Mouse (Mus musculus) midbrain, embryonic 16.5 days (tissue): ENCODE measurements at regions not wholly inside any gene's neighbourhood (a gene's known extent, or its start where the extent isn't known, plus 50 kb on each side); places are given as distances from the start of the nearest gene placed in this dataset.

ENCODE experiments used
- ATAC-seq: fragments of 200-750 bp; cut with Nextera tagmentation; 2 replicates; pipeline ENCODE4 v1.8.0; 2017; ENCODE audit warnings: moderate TSS enrichment
- H3K27ac ChIP-seq: fragments of 300-500 bp; sonication (generic); 2 replicates; pipeline ENCODE4 v1.5.1; 2014; ENCODE audit warnings: mild to moderate bottlenecking, low read length, mixed read lengths
- H3K27me3 ChIP-seq: fragments of 300-500 bp; sonication (generic); 2 replicates; pipeline ENCODE4 v1.6.1; 2014; ENCODE audit warnings: low read depth, low read length, mixed read lengths; ENCODE audit not compliant: control insufficient read depth, insufficient read depth
- H3K36me3 ChIP-seq: fragments of 300-500 bp; sonication (generic); 2 replicates; pipeline ENCODE4 v1.6.1; 2014; ENCODE audit warnings: mild to moderate bottlenecking, low read length, moderate library complexity, mixed read lengths; ENCODE audit not compliant: control insufficient read depth, insufficient read depth
- H3K4me1 ChIP-seq: fragments of 300-500 bp; sonication (generic); 2 replicates; pipeline ENCODE4 v1.6.1; 2014; ENCODE audit warnings: mild to moderate bottlenecking, low read length, mixed read lengths; ENCODE audit not compliant: control insufficient read depth, insufficient read depth
- H3K4me2 ChIP-seq: fragments of 300-500 bp; sonication (generic); 2 replicates; pipeline ENCODE4 v1.6.1; 2014; ENCODE audit warnings: mild to moderate bottlenecking, low read length, mixed read lengths
- H3K4me3 ChIP-seq: fragments of 300-500 bp; sonication (generic); 2 replicates; pipeline ENCODE4 v1.5.1; 2014; ENCODE audit warnings: low read depth, mild to moderate bottlenecking, low read length, moderate library complexity, mixed read lengths
- H3K9ac ChIP-seq: fragments of 300-500 bp; sonication (generic); 2 replicates; pipeline ENCODE4 v1.6.1; 2014; ENCODE audit warnings: low read depth, low read length, mixed read lengths
- H3K9me3 ChIP-seq: fragments of 300-500 bp; sonication (generic); replicated peaks from 2 replicates; pipeline ENCODE4 v1.6.1; 2014; ENCODE audit warnings: mild to moderate bottlenecking, low read length, mixed read lengths; ENCODE audit not compliant: control insufficient read depth, poor library complexity, severe bottlenecking
- WGBS: fragments of 180-500 bp; shearing (Covaris S2); extraction: QIAGEN DNeasy Blood & Tissue Kit; methylation state at CpG from one replicate; pipeline ENCODE4 v1.1.7; 2014; 5-methylcytosine and 5-hydroxymethylcytosine counted together

DNA sequence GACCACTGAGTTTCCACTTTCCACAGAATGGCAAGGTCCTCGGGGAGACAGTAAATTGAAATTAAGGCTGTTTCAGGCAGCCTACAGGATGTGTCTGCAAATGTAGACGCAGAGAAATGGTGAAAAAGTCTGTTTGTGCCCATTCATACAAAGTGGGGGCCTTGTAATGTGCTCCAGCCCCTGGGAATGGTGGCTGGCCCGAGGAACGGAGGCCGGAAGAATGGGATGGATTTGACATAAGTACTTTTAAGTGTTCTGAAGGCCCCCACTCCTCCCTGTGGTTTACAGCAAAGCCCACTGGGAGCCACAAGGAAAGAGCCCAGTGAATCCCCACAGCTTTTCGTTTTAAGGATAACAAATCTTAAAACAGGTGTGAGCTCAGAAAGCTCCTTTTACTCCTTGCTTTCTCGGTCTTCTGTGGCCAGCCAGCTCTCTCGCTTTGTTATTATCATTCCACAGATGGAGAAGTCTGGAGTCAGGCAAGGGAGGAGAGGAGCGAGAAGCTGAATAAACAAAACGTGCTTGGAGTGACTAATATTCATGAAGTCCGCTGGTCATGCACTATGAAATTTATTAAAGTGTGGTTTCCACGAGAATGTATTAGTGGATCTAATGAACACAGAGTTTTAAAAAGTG, 337.7 kb downstream of the Hlx start:
- Histone ChIP-seq H3K4me1 (no peaks in the 10 kb centered on the region), H3K4me3 (no peak overlapping the region), H3K36me3 (no peaks in the 10 kb centered on the region), H3K27ac (no peak overlapping the region), H3K9ac (no peak overlapping the region), H3K4me2 (no peak overlapping the region), H3K9me3 (no peaks in the 10 kb centered on the region), H3K27me3 (no peaks in the 10 kb centered on the region)
- ATAC-seq, result no peak
- 82% methylated on average over 12 of the region's 12 CpGs for WGBS

DNA sequence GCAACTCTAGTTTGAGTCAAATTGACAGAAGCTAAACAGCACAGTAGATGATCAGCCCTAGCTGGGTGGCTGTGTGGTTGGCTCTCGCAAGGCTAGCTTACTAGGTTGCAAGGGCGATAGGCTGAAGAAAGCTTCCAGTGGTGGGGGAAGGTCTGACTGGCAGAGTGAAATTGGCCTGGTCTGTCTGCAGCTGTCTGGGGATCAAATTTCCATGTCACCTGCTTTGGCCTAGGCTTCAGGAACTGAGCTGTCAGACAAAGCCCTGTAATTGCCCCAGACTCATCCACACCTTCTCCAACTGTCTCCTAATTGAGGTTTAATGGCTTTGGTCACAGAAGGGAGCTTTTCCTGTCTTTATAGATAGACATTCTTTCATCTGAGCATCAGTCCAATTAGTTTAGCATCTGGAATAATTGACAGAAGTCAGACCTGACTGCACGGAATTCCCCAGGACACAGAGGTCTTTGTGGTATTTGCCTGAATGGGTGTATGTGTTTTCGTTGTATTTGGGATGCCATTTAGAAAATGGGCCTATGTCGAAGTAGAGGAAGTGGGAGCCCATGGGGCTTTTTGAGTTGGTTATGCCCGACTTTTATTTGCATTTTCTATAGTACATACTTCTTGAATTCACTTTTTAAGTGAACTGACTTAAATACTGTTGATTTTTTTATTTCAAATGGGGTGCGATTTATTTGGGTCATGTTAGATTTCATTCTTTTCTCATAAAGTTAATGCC, 348.2 kb downstream of the Hlx start:
- Histone ChIP-seq H3K4me2 (no peak overlapping the region), H3K4me3 (no peak overlapping the region), H3K27me3 (no peaks in the 10 kb centered on the region), H3K4me1 (no peaks in the 10 kb centered on the region), H3K27ac (no peak overlapping the region), H3K9me3 (no peaks in the 10 kb centered on the region), H3K36me3 (no peaks in the 10 kb centered on the region), H3K9ac (no peak overlapping the region)
- WGBS, result 76% methylated on average over 7 of the region's 7 CpGs
- ATAC-seq, result no peak

DNA sequence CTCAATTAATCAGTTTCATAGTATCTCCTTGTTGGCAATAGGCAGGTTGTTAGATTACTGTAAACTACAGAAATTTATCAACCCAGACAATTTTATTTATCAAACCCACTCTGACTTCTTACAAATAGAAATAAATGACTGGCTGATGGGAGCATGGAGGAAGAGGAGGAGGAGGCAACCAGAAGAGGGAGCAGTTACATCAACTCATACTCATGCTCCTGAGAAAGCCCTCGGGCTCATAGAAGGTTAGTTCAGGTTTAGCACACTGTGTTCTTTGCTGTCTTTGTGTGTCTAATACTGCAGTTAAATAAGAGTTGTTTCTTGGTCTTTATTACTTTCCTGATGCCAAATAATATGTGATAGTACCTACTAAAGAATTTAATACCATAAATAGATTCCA, 344.6 kb upstream of the 1700056E22Rik start:
- no peaks in the 10 kb centered on the region for H3K36me3 ChIP-seq
- H3K9me3 ChIP-seq, result no peaks in the 10 kb centered on the region; the same call in 1 of the 2 replicates
- no peaks in the 10 kb centered on the region for H3K4me1 ChIP-seq
- H3K27ac ChIP-seq, result no peak overlapping the region
- no peak overlapping the region for H3K9ac ChIP-seq
- no peak overlapping the region for H3K4me2 ChIP-seq
- H3K27me3 ChIP-seq, result no peaks in the 10 kb centered on the region
- no peak overlapping the region for H3K4me3 ChIP-seq
- 89% methylated on average over 1 of the region's 1 CpGs for WGBS
- ATAC-seq, result no peak

DNA sequence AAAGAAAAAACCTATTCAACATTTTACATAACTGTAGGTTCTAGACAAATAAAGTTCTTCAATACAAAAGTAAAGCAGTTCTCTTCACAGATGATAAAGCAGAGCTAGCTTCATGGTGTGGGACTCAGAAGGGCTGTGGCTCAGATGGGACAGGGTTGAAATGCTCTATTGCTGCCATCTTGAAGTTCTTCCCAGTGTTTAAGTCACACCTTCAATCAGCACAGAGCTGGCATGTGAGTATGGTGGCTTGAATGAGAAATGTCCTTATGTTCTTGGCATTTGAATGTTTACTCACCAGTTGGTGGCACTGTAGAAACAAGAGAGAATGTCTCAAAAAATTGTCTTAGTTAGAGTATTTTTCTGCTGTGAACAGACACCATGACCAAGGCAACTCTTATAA, 330.9 kb upstream of the 1700056E22Rik start:
- H3K4me1 ChIP-seq, result no peaks in the 10 kb centered on the region
- no peak overlapping the region for H3K4me3 ChIP-seq
- no peaks in the 10 kb centered on the region for H3K27me3 ChIP-seq
- H3K36me3 ChIP-seq, result no peaks in the 10 kb centered on the region
- ATAC-seq, result no peak
- H3K27ac ChIP-seq, result no peak overlapping the region
- H3K9ac ChIP-seq, result no peak overlapping the region
- H3K4me2 ChIP-seq, result no peak overlapping the region
- H3K9me3 ChIP-seq, result peaks cover 3% of the 10 kb centered on the region; the same call in 1 of the 2 replicates

DNA sequence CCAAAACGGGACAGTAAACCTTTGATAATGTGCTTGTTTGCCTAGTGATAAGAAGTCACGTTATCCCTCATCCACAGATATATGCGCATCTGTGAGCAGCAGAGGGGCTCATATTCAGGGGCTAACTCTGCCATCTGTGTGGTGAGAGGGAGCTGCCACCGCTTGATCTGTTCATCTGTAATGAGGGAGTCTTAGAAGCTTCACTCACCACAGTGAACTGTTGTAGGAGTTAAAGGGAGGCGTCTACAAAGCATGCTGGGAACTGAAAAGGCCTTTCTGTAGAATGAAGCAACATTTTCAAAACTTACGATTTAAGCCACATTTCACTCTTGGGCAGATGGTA, 324.1 kb upstream of the 1700056E22Rik start:
- WGBS, result 63% methylated on average over 6 of the region's 6 CpGs
- Histone ChIP-seq H3K4me2 (no peak overlapping the region), H3K27ac (no peak overlapping the region), H3K4me1 (no peaks in the 10 kb centered on the region), H3K9me3 (no peaks in the 10 kb centered on the region), H3K27me3 (no peaks in the 10 kb centered on the region), H3K4me3 (no peak overlapping the region), H3K9ac (no peak overlapping the region), H3K36me3 (no peaks in the 10 kb centered on the region)
- no peak for ATAC-seq

DNA sequence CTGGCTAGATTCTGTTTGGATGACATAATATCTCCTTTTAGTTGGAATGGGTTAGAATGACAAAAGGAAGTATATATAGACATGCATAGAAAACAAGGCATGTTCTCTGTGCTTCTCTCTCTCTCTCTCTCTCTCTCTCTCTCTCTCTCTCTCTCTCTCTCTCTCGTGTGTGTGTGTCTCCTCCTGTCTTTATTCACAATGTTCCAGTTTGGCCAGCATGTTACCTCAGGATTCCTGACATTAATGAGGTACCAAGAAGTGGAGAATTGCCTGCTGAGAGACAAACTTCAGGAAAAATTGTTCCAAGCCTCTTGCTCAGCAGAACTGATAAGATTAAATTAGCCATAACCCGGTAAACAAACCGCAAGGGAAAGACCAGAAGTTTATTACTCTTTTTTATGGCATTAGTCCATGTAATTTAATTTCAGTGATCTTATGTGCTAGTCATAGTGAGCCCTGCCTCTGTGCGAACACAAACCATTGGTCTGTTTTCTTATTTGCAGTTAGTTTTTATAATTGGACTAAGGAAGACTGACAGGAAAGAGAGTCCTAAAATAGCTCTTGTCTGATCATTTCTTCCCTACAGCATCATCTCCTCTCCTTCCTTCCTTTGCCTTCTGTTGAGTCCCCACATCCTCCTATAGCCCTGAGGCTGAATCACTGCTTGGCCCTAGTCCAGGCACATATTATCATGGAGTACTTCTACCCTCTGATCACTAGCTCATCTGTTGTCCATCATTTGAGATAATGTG, 323.5 kb upstream of the 1700056E22Rik start:
- Histone ChIP-seq H3K27me3 (no peaks in the 10 kb centered on the region), H3K9me3 (no peaks in the 10 kb centered on the region), H3K4me2 (no peak overlapping the region), H3K27ac (no peak overlapping the region), H3K4me3 (no peak overlapping the region), H3K9ac (no peak overlapping the region), H3K4me1 (no peaks in the 10 kb centered on the region), H3K36me3 (no peaks in the 10 kb centered on the region)
- WGBS, result 70% methylated on average over 4 of the region's 4 CpGs
- no peak for ATAC-seq

DNA sequence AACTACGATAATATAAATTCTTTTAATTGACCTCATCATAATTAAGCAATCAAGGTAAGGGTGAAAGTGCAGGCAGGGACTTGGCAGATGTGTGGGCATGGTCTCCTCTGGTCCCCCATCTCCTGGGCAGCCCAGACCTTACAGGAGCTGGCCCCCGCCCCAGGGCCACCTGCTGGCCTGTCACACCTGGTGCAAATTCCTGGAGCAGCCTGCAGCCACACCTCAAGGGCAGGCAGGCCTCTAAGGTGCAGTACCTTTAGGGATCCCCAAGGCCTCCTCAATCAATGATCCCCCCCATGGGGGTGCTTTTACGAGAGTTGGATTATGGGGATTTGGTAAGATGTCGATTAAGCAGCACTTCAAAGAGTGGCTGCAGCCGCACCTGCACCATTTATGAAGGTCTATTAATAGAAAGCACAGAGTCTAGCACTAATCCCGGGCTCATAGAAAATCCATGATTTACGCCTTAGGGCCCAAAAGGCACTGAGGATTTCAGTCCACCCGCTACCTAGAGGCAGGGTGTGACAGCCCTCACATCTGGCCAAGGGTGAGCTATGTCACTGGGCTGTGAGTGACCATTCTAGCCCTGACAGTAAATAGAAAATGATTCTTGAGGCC, 319.8 kb upstream of the 1700056E22Rik start:
- WGBS, result 69% methylated on average over 8 of the region's 8 CpGs
- ATAC-seq, result no peak
- H3K4me2 ChIP-seq, result no peak overlapping the region

DNA sequence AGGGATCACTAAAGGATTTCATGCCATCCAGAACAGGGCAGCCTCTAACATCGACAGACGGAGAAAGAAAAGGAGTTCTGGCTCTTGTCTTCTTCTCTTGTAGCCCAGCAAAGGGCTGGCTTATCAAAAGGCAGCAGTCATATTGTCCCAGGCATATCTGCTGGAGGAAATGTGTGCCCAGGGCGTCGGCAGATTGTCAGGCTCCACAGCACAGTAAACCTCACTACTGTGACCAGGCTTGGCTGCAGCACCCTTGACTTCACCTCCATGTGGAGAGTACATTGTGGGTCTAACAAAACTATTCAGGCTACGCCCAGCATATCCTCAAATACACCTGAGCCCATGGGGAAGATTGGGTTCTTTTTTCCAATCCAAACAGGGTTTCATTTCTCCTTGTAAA, 317.7 kb upstream of the 1700056E22Rik start:
- H3K9me3 ChIP-seq, result no peaks in the 10 kb centered on the region
- 80% methylated on average over 5 of the region's 5 CpGs for WGBS
- no peak overlapping the region for H3K27ac ChIP-seq
- no peaks in the 10 kb centered on the region for H3K36me3 ChIP-seq
- no peaks in the 10 kb centered on the region for H3K4me1 ChIP-seq
- no peaks in the 10 kb centered on the region for H3K27me3 ChIP-seq
- no peak overlapping the region for H3K4me2 ChIP-seq
- no peak overlapping the region for H3K9ac ChIP-seq
- no peak for ATAC-seq
- no peak overlapping the region for H3K4me3 ChIP-seq

More for the DNA sequence above, 319.8 kb upstream of the 1700056E22Rik start:
- H3K27ac ChIP-seq, result no peak overlapping the region
- H3K9me3 ChIP-seq, result no peaks in the 10 kb centered on the region
- H3K27me3 ChIP-seq, result no peaks in the 10 kb centered on the region
- H3K9ac ChIP-seq, result no peak overlapping the region
- H3K36me3 ChIP-seq, result no peaks in the 10 kb centered on the region
- no peaks in the 10 kb centered on the region for H3K4me1 ChIP-seq
- H3K4me3 ChIP-seq, result no peak overlapping the region

DNA sequence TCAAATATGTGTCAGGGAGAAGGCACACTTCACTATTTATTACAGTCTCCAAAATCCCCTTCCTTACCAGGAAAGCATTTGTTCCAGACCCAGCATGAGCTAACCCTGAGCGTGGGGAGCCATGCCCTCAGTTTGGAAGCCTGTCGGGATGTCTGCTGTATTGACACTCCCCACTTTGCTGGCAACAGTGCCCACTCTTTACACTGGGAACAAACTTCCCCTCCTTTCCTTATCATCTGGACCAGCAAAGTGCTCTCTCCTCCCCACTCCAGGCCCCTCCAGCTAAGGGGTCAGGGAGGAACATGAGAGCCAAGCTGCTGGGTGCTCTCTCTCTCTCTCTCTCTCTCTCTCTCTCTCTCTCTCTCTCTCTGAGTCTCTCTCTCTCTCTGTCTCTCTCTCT, 310.7 kb upstream of the 1700056E22Rik start:
- no peaks in the 10 kb centered on the region for H3K4me1 ChIP-seq
- no peak for ATAC-seq
- WGBS, result 61% methylated on average over 2 of the region's 2 CpGs
- no peak overlapping the region for H3K9ac ChIP-seq
- H3K4me3 ChIP-seq, result no peak overlapping the region
- no peaks in the 10 kb centered on the region for H3K36me3 ChIP-seq
- H3K27me3 ChIP-seq, result no peaks in the 10 kb centered on the region
- H3K9me3 ChIP-seq, result no peaks in the 10 kb centered on the region
- H3K27ac ChIP-seq, result no peak overlapping the region
- no peak overlapping the region for H3K4me2 ChIP-seq
